Mouse (Mus musculus): ENCODE data around the gene Olfr670. TPM values are rescaled to one million over a fixed set of nuclear protein-coding genes. Genes with fewer than 3 reads are reported as not detected.

Gene Olfr670
- polyA plus RNA-seq, 1 experiment from 2014 or later: not detected

Other genes with a start within 250 kb of the Olfr670 start
- gene Usp17le, start 185.2 kb downstream of the Olfr670 start, polyA plus RNA-seq (2015; fragmentation: Nextera tagmentation; extraction: Ambion mirVana): not detected in 2 replicates
- not detected in 2 replicates for gene Usp17lb, start 120.0 kb downstream of the Olfr670 start, polyA plus RNA-seq (2015; fragmentation: Nextera tagmentation; extraction: Ambion mirVana)
- not detected in 2 replicates for gene Usp17la, start 105.6 kb downstream of the Olfr670 start, polyA plus RNA-seq (2015; fragmentation: Nextera tagmentation; extraction: Ambion mirVana)
- not detected in 2 replicates for gene Olfr665, start 84.6 kb downstream of the Olfr670 start, polyA plus RNA-seq (2015; fragmentation: Nextera tagmentation; extraction: Ambion mirVana)
- gene Olfr666, start 66.7 kb downstream of the Olfr670 start, polyA plus RNA-seq (2015; fragmentation: Nextera tagmentation; extraction: Ambion mirVana): not detected in 2 replicates
- gene Olfr667, start 41.1 kb downstream of the Olfr670 start, polyA plus RNA-seq (2015; fragmentation: Nextera tagmentation; extraction: Ambion mirVana): not detected in 2 replicates
- gene Olfr668, start 34.6 kb downstream of the Olfr670 start, polyA plus RNA-seq (2015; fragmentation: Nextera tagmentation; extraction: Ambion mirVana): not detected in 2 replicates
- not detected in 2 replicates for gene Olfr669, start 28.4 kb downstream of the Olfr670 start, polyA plus RNA-seq (2015; fragmentation: Nextera tagmentation; extraction: Ambion mirVana)
- not detected in 2 replicates for gene Olfr671, start 16.5 kb upstream of the Olfr670 start, polyA plus RNA-seq (2015; fragmentation: Nextera tagmentation; extraction: Ambion mirVana)
- gene Olfr672, start 39.4 kb upstream of the Olfr670 start, polyA plus RNA-seq (2015; fragmentation: Nextera tagmentation; extraction: Ambion mirVana): not detected in 2 replicates
- gene Olfr675, start 65.8 kb upstream of the Olfr670 start, polyA plus RNA-seq (2015; fragmentation: Nextera tagmentation; extraction: Ambion mirVana): not detected in 2 replicates
- gene Olfr676, start 70.1 kb upstream of the Olfr670 start, polyA plus RNA-seq (2015; fragmentation: Nextera tagmentation; extraction: Ambion mirVana): not detected in 2 replicates
- gene Olfr677, start 88.8 kb upstream of the Olfr670 start, polyA plus RNA-seq (2015; fragmentation: Nextera tagmentation; extraction: Ambion mirVana): not detected in 2 replicates
- not detected in 2 replicates for gene Olfr678, start 101.9 kb upstream of the Olfr670 start, polyA plus RNA-seq (2015; fragmentation: Nextera tagmentation; extraction: Ambion mirVana)
- gene Olfr679, start 118.6 kb upstream of the Olfr670 start, polyA plus RNA-seq (2015; fragmentation: Nextera tagmentation; extraction: Ambion mirVana): not detected in 2 replicates
- not detected in 2 replicates for gene Olfr680-ps1, start 130.2 kb upstream of the Olfr670 start, polyA plus RNA-seq (2015; fragmentation: Nextera tagmentation; extraction: Ambion mirVana)
- not detected in 2 replicates for gene Olfr681, start 154.2 kb upstream of the Olfr670 start, polyA plus RNA-seq (2015; fragmentation: Nextera tagmentation; extraction: Ambion mirVana)
- gene Olfr683, start 184.4 kb upstream of the Olfr670 start, polyA plus RNA-seq (2015; fragmentation: Nextera tagmentation; extraction: Ambion mirVana): not detected in 2 replicates
- not detected in 2 replicates for gene Olfr684, start 201.0 kb upstream of the Olfr670 start, polyA plus RNA-seq (2015; fragmentation: Nextera tagmentation; extraction: Ambion mirVana)
- not detected in 2 replicates for gene Olfr685, start 223.4 kb upstream of the Olfr670 start, polyA plus RNA-seq (2015; fragmentation: Nextera tagmentation; extraction: Ambion mirVana)
- not detected in 2 replicates for gene Olfr686, start 244.9 kb upstream of the Olfr670 start, polyA plus RNA-seq (2015; fragmentation: Nextera tagmentation; extraction: Ambion mirVana)

All from forebrain, embryonic 16.5 days (tissue).